Mouse (Mus musculus) right cerebral cortex, postnatal 25 days (tissue): Measurements from ENCODE around the gene Vtcn1.
"Not testable (repeated sequence)": the region's sequence is repeated elsewhere in the genome, so short reads cannot be mapped to it uniquely, and the experiment has no call there.

Experiments
- DNase-seq: peaks from one replicate; pipeline ENCODE4 v3.0.0; 2022

The Vtcn1 gene

DNA sequence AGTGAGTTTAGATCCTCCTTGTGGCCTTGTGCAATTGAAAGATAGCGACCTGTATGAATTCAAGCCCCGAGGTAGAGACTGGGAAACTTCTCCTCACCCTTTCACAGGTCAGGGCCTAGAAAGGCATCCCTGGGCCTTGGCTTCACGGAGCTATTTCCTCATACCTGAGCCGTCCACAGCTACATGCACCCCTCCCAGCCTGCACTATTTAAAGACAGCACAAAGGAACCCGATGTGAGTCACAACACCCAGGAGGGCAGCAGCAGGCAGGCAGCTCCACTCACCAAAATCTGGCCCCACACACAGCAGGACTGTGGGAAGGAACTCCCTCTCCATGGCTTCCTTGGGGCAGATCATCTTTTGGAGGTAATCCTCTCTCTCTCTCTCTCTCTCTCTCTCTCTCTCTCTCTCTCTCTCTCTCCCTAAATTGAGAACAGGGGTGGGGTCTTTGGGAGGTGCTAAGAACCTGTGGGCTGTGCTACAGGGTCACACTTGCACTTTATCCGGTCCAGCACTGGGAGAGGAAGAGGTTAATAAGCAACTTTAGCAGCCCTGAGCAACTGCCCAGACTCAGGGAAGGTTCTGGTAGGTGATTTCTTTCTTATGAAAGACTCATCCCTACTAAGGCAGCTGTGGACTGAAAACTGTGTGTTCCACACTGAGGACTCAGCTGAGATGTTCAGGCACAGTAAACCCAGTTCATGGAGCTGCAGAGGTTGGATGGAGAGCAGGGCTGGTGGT lies at the start of gene Vtcn1:
TSS of gene Vtcn1 (plus strand) at position 235 of the 741 bp plus-strand sequence.
- DNase-seq: no peak

DNA sequence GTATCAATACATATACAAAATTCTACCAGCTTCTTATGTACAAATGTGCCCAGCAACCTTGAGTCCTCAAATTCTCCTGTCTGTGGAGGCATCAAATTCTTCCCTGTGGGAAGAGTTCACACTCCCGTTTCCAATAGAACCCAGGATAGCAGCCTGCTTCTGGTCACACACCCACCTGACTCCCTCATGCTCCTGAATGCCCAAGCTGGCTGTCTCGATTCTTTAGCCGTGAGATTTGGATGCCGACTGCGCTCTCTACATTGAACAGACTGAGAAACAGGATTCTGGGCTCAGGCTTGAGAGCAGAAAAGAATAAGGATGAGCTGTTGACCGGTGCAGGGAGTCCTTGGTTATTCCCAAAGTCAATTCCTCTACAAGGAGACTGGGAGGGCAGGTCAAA lies 48.3 kb upstream of the Vtcn1 start:
- no peak for DNase-seq

- no peak for DNase-seq
These were observed 47.7 kb upstream of the Vtcn1 start for GRCm38 (mm10) chr3:100777568-100777967.

- no peak for DNase-seq
These were observed 39.2 kb upstream of the Vtcn1 start for GRCm38 (mm10) chr3:100786076-100786475.

DNA sequence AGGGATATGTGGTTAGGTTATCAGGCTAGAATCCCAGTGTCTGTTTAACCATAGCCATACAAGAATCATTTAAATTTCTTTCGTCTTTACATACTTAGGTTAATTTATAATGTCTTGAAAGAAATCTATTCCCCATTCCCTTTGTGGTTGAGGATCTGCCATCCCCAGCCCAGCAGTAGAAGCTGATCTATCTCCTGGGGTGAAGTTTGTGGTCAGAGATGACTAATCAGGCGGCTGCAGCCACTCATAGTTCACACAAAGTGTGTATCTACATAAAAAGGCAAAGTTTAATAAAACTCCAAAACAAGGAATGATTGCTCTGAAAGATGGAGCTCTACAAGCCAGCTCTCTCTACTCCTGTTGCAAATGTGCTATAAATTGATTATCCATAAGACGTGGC lies 33.6 kb upstream of the Vtcn1 start:
- DNase-seq: no peak

- no peak for DNase-seq
These were observed 31.9 kb upstream of the Vtcn1 start for GRCm38 (mm10) chr3:100793345-100793744.

- DNase-seq: no peak
These were observed 28.7 kb upstream of the Vtcn1 start for GRCm38 (mm10) chr3:100796571-100796970.

- DNase-seq: no peak
These were observed 27.8 kb upstream of the Vtcn1 start for GRCm38 (mm10) chr3:100797166-100798145.

DNA sequence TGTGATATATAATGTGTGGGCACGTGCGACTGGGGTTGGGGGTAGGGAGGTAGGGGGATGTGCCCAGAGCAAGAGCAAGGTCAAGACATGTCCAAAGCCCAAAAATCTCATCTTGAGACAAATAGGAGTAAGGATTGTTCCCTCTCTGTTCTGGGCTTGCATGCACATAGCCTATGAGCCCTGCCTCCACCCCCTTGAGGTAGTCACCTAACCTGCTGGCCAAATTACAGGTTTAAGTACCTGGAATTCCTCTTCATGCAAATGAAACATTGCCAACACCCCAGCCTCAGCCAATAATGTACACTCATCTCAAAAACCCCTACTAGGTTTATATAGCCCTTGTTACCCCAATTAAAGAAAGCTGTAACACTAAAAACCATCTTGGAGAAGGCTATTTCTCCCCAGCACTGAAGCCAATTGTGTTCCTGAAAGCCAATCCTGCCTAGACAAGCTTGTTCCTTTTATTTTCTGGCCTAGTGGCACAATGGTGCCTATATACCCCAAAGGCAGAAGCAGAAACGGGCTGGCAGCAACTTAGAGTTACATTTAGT lies 26.3 kb upstream of the Vtcn1 start:
- no peak for DNase-seq

GRCm38 (mm10) chr3:100804975-100805374 lies 20.3 kb upstream of the Vtcn1 start:
- DNase-seq: no peak

GRCm38 (mm10) chr3:100805925-100806324 lies 19.3 kb upstream of the Vtcn1 start:
- no peak for DNase-seq

DNA sequence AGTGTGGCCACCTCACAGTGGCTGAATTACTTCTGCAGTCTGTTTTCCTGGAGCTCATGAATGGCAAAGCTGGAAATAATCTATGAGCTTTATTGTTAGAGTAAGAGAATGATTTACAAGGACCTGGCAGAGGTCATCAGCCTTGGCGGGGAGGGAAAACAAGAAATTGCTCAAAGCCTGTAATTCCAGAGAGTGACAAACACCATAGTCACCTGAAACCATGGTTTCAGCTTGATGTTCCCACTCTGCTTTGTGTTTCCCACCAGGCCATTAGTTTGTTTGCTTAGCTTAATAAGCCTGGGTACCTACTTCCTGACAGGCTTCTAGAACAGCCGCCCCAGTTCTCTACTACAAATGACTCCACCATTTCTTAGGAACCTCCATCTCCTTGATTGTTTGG lies 14.8 kb upstream of the Vtcn1 start:
- no peak for DNase-seq

- no peak for DNase-seq
These were observed 13.4 kb upstream of the Vtcn1 start for GRCm38 (mm10) chr3:100811836-100812235.

GRCm38 (mm10) chr3:100815490-100815889 lies 9.8 kb upstream of the Vtcn1 start:
- DNase-seq: not testable (repeated sequence)

DNA sequence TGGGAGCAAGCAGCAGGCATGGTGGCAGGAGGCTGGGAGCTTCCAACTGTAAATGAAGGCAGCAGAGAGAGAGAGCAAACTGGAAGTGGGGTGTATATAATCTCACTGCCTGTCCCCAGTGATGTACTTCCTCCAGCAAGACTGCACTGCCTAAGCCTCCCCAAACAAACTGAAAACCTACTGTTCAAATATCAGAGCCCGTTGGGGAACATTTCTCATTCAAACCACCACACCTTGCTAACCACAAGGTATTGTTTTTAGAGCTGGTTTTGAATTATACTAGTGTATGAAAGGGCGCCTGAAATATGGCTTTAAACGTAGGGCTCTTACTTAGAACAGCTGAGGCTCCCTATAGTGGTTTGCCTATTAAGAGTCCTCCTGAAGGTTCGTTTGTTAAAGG lies 6.5 kb upstream of the Vtcn1 start:
- DNase-seq: no peak

- no peak for DNase-seq
These were observed 5.7 kb upstream of the Vtcn1 start for GRCm38 (mm10) chr3:100819571-100819970.

- DNase-seq: no peak
These were observed 4.4 kb upstream of the Vtcn1 start for GRCm38 (mm10) chr3:100820852-100821251.

GRCm38 (mm10) chr3:100821276-100821675 lies 4.0 kb upstream of the Vtcn1 start:
- no peak for DNase-seq

GRCm38 (mm10) chr3:100843784-100844183 lies 18.5 kb downstream of the Vtcn1 start:
- no peak for DNase-seq

- no peak for DNase-seq
These were observed 19.1 kb downstream of the Vtcn1 start for GRCm38 (mm10) chr3:100844366-100844765.

DNA sequence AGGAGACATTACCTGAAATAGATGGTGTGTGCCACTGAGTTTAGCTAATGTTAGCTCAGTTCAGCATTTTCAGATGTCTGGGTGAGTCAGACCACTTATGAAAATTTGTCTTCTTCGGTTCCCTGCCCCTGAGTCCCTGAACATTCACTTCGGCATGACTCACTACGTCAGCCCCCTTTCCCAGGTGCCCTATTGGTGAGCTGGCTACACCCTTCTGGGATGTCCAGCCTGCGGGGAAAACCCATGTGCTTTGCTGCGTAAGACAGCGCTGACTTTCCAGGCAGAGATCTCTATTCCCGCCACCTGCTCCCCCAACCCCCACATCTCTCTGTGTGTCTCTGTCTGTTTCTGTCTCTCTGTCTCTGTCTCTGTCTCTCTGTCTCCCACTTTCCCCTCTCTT lies 23.1 kb downstream of the Vtcn1 start:
- no peak for DNase-seq

- DNase-seq: no peak
These were observed 25.2 kb downstream of the Vtcn1 start for GRCm38 (mm10) chr3:100850468-100850867.

DNA sequence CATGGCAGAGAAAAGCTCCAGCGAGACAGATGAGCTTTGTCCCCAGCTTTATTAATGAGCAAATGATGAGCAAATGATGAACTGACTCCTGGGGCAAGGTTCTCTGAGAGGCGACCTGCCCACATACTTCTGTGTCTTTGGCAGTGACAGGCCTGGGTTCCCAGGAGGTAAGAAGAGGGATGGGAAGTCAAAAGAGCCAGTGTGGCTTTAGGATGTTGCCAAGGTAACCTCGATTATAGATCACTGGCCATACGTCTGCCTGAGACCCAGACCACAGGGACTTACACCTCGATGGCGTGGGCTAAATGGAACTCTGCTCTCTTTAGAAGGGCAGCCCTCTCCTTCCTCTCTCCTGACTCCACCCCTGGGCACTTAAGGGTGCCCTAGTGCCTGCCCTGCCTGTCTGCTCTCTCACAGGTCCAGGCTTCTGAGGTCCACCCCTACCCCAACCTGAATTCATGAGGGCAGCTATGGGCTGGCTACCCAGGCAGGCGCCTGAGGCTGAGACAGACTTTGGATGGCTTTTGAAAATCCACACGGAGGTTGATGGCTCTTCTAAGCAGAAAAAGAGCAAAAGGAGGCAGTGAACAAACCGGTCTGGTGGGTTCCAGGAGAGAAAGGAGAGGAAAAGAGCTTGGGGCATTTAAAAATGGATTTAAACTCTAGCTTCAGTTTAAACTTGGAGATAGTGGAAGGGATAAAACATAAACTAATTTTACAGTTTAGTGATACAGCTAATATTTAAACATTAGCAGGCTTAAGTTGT lies 31.0 kb downstream of the Vtcn1 start:
- no peak for DNase-seq
